Mouse (Mus musculus) kidney, adult 2 months (tissue): Measurements from ENCODE around the gene Tgoln1.

Experiments used
- CTCF ChIP-seq: fragments of 200-500 bp; conservative IDR thresholded peaks from 2 replicates; pipeline ENCODE4 v1.5.1; 2011; ENCODE audit warnings: low read depth, mild to moderate bottlenecking, control low read depth, low read length, moderate library complexity, mixed read lengths; ENCODE audit not compliant: insufficient read depth, insufficient read length
- POLR2A ChIP-seq: fragments of 200-500 bp; IDR thresholded peaks from one replicate; pipeline ENCODE4 v1.6.1; 2011; ENCODE audit warnings: low read depth, low read length, control low read depth

DNA sequence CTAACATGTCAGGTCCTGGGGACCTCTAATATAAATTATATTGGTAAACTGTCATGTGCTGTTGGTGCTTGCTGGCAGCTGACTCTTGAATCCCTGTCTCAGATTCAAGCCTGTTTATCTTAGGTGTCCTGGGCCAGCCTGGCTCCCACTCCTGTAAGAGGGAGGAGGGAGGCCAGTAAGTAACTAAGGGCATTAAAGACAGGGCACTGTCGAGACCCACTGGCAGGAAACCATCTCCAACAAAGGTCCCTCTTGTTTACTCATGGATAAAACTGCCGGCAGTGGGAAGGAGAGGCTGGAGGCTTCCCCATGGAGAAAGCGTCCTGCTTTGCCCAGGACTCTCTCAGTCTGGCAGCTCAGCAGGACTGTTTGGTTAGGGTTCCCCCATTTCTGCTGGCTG is 45.0 kb downstream of the Tgoln1 start:
- TF ChIP-seq CTCF (no peak), POLR2A (no peak)
